Comparison of ENCODE assay signal across 10 mouse cellular contexts in the genomic region with DNA sequence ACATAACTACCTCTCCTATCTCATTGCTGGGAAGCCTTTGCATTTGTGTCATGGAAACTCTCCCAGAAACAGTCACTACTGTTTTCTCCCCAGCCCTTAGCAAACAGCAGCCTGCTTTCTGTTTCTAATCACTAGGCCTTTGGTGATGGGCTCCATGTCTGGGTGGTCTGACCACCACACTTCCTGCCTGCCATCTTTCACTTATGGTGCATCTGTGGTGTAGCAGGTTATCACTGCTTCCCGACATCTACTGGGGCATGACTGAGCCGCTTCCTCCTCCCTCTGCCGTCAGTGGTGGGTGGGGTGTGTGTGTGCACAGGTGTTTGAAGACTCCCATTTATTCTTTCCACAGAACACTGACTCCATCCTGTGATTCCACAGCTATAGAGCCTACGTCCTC.
DNase-seq lines count a peak whose midpoint lies in the region; ATAC-seq lines count a peak whose summit lies in the region.
"Had no signal": no experiment of that assay in that cellular context is flagged by ENCODE, and none has a peak within 500 bp of the region (broad histone marks: within the 10 kb centered on the region; RNA-seq: fewer than 3 reads in every experiment).

No protein-coding gene starts in this region.

- no peak overlapping the region for H3K4me2 ChIP-seq in liver, embryonic 16.5 days (ENCODE audit: low read depth, low read length)
- H3K4me2 ChIP-seq in liver, embryonic 12.5 days = no peak overlapping the region
- H3K4me2 ChIP-seq: kidney, embryonic 15.5 days had no signal

- peak; percentile 24; the same call in 1 of the 2 replicates for ATAC-seq in liver, embryonic 16.5 days (ENCODE audit: low read depth)
- no peak for ATAC-seq in liver, embryonic 12.5 days
- ATAC-seq in megakaryocyte progenitor cell, adult 5-6 weeks (replicated peaks; ENCODE audit: poor library complexity) = peak; percentile 38

- no peaks in the 10 kb centered on the region for H3K9me3 ChIP-seq in liver, embryonic 16.5 days (replicated peaks; ENCODE audit: control insufficient read depth, low read length)
- H3K9me3 ChIP-seq in liver, embryonic 12.5 days (replicated peaks) = no peaks in the 10 kb centered on the region
- H3K9me3 ChIP-seq: kidney, embryonic 15.5 days had no signal

- no peak overlapping the region for H3K4me3 ChIP-seq in liver, embryonic 16.5 days (ENCODE audit: low read depth, low read length)
- no peak overlapping the region for H3K4me3 ChIP-seq in liver, embryonic 12.5 days
- H3K4me3 ChIP-seq: kidney, embryonic 15.5 days had no signal

- DNase-seq in T-cell, adult 2 months (ENCODE audit: low spot score) = peak; percentile 86
- DNase-seq in thymus, postnatal 0 days (ENCODE audit: low spot score) = peak; percentile 85
- DNase-seq in left cerebral cortex, postnatal 10 days (ENCODE audit: extremely low spot score in 1 of 2, low spot score in 2 of 2) = no peak
- DNase-seq in testis, postnatal 10 days (ENCODE audit: low spot score) = no peak
- no peak for DNase-seq in cerebellum, adult 18-20 months
- DNase-seq: embryo, embryonic 11 days had no signal

- intact Hi-C loops in left cerebral cortex, postnatal 10 days (cut with DNase I) = loop anchor here (10.0 kb wide), 1 partner anchor 513 kb away; no protein-coding TSS in a partner anchor

- no peaks in the 10 kb centered on the region for H3K27me3 ChIP-seq in liver, embryonic 16.5 days (ENCODE audit: control insufficient read depth, insufficient read depth, low read depth, low read length)
- 0 out of 2 replicates have a peak, but pooled peaks cover 2% of the 10 kb centered on the region for H3K27me3 ChIP-seq in liver, embryonic 12.5 days (replicated peaks)
- H3K27me3 ChIP-seq: kidney, embryonic 15.5 days had no signal

- no peak overlapping the region for H3K27ac ChIP-seq in liver, embryonic 16.5 days (ENCODE audit: low read length)
- H3K27ac ChIP-seq in liver, embryonic 12.5 days = no peak overlapping the region
- H3K27ac ChIP-seq: kidney, embryonic 15.5 days had no signal

- 19% methylated on average over 4 of the region's 4 CpGs for WGBS in liver, embryonic 16.5 days (ENCODE audit: insufficient replicate concordance)
- WGBS in liver, embryonic 12.5 days (ENCODE audit: insufficient replicate concordance) = 20% methylated on average over 4 of the region's 4 CpGs

- no peaks in the 10 kb centered on the region for H3K4me1 ChIP-seq in liver, embryonic 16.5 days (ENCODE audit: control insufficient read depth, low read depth, low read length)
- peaks cover 10% of the 10 kb centered on the region; the same call in 1 of the 2 replicates for H3K4me1 ChIP-seq in liver, embryonic 12.5 days

- no peak overlapping the region for H3K9ac ChIP-seq in liver, embryonic 16.5 days (ENCODE audit: low read depth, low read length)
- H3K9ac ChIP-seq in liver, embryonic 12.5 days = no peak overlapping the region
- H3K9ac ChIP-seq: kidney, embryonic 15.5 days had no signal

- H3K36me3 ChIP-seq in liver, embryonic 16.5 days (ENCODE audit: control insufficient read depth, insufficient read depth) = peaks cover 4% of the 10 kb centered on the region
- peaks cover 4% of the 10 kb centered on the region; the same call in 1 of the 2 replicates for H3K36me3 ChIP-seq in liver, embryonic 12.5 days
- H3K36me3 ChIP-seq: kidney, embryonic 15.5 days had no signal

Comparison
In these comparisons a context has a peak if more than half of its experiments do, and no peak if none do; other contexts are left out.
1. DNase-seq: peak in T-cell, adult 2 months (single experiment) and thymus, postnatal 0 days (single experiment); none in left cerebral cortex, postnatal 10 days (0 of 2), testis, postnatal 10 days (single experiment) and cerebellum, adult 18-20 months (0 of 2).